In the genomic region with DNA sequence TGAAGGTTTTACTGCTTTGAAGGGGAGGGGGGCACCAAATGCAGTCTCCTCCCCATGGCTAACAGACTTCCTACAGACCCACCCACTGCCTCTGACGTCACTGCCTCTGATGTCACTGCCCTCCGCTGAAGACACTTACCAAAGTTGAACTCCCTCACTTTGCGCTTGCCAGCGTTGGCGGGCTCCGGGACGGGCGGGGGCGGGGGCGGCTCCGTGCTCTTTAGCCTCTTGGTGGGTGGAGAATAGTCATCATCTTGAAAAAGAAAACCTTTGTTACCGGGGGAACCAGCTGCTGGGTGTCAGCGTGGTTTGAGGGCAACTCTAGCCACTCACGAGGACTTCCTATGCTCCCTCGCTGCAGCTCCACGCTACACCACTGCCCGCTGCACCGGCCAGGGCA, we compare ENCODE assay signal across 12 mouse cellular contexts. TPM values are rescaled to one million over a fixed set of nuclear protein-coding genes. Genes with fewer than 3 reads are reported as not detected.
A peak's percentile ranks its signal among the peaks of the same experiment; 100 is the strongest.
DNase-seq lines count a peak whose midpoint lies in the region; ATAC-seq and TF ChIP-seq lines count a peak whose summit lies in the region.
"Had no signal": no experiment of that assay in that cellular context is flagged by ENCODE, and none has a peak within 500 bp of the region (broad histone marks: within the 10 kb centered on the region; RNA-seq: fewer than 3 reads in every experiment).

No protein-coding gene starts in this region.

- H3K4me3 ChIP-seq in gastrocnemius, adult 2 months = no peak overlapping the region
- H3K4me3 ChIP-seq: limb, embryonic 13.5 days had no signal

- no peak overlapping the region for H3K27ac ChIP-seq in gastrocnemius, adult 2 months
- H3K27ac ChIP-seq: limb, embryonic 13.5 days had no signal

- intact Hi-C loops in left cerebral cortex, postnatal 36 days (cut with DNase I) = no loop called here
- intact Hi-C loops in gastrocnemius, adult 2 months (cut with DNase I) = no loop called here

- peak; percentile 76 for ATAC-seq in activated CD4-positive, CD25-positive, alpha-beta regulatory T cell, adult 4 months

- DNase-seq in lung, postnatal 10 days = peak; percentile 36
- DNase-seq in lung, postnatal 14 days = no peak
- peak; percentile 52 to 59 for DNase-seq in kidney, postnatal 4 days
- peak; percentile 74 for DNase-seq in thymus, postnatal 25 days
- no peak for DNase-seq in left cerebral cortex, postnatal 36 days (ENCODE audit: low spot score in 2 of 2)
- no peak for DNase-seq in gastrocnemius, adult 2 months
- DNase-seq in layer of hippocampus, postnatal 36 days = no peak
- DNase-seq: heart, postnatal 36 days; midbrain, embryonic 14.5 days; right cerebral cortex, postnatal 14 days had no signal

- TF ChIP-seq CTCF in gastrocnemius, adult 2 months (IDR thresholded peaks at IDR 0.05) = no peak

RNA-seq across cellular contexts. Expression of a gene that starts 37.0 kb away (rescaled TPM):
- 10 to 100 TPM; 12.4 to 15.2 TPM for polyA plus RNA-seq in activated CD4-positive, CD25-positive, alpha-beta regulatory T cell, adult 4 months (2017; shearing (Covaris generic))
- total RNA-seq in left cerebral cortex, postnatal 36 days (2021) = 1 to 10 TPM; 6.5 to 7.2 TPM
- 1 to 10 TPM; 1.0 to 3.8 TPM for total RNA-seq in gastrocnemius, adult 2 months (2021)
- 1 to 10 TPM; 6.3 to 9.3 TPM for total RNA-seq in layer of hippocampus, postnatal 36 days (2021)

RNA-seq across cellular contexts. Expression of a gene that starts 48.2 kb away (rescaled TPM):
- 10 to 100 TPM; 71.1 to 90.5 TPM for polyA plus RNA-seq in activated CD4-positive, CD25-positive, alpha-beta regulatory T cell, adult 4 months (2017; shearing (Covaris generic))
- total RNA-seq in left cerebral cortex, postnatal 36 days (2021) = 100 to 1,000 TPM; 212 to 223 TPM
- 100 to 1,000 TPM; 103 to 122 TPM for total RNA-seq in gastrocnemius, adult 2 months (2021)
- 100 to 1,000 TPM; 215 to 234 TPM for total RNA-seq in layer of hippocampus, postnatal 36 days (2021)

Comparison
In these comparisons a context has a peak if more than half of its experiments do, and no peak if none do; other contexts are left out.
1. DNase-seq: peak in lung, postnatal 10 days (single experiment), kidney, postnatal 4 days (2 of 2) and thymus, postnatal 25 days (single experiment); none in lung, postnatal 14 days (single experiment), left cerebral cortex, postnatal 36 days (0 of 2), gastrocnemius, adult 2 months (single experiment) and layer of hippocampus, postnatal 36 days (0 of 2).